Mouse (Mus musculus): ENCODE measurements around the gene Nthl1.

Gene Nthl1

GRCm38 (mm10) chr17:24632167-24632812 lies at the start of gene Nthl1, which contains the start of gene Tsc2:
TSS of gene Nthl1 (plus strand) at chr17:24632680.
TSS of gene Tsc2 (minus strand) at chr17:24632630.
- peak; percentile 60 to 71 for DNase-seq (ENCODE audit: low spot score in 2 of 2)

GRCm38 (mm10) chr17:24583599-24584460 lies 48.6 kb upstream of the Nthl1 start:
- no peak for DNase-seq (ENCODE audit: low spot score in 2 of 2)

- no peak for DNase-seq (ENCODE audit: low spot score in 2 of 2)
Measured at GRCm38 (mm10) chr17:24584520-24584919, 48.0 kb upstream of the Nthl1 start.

GRCm38 (mm10) chr17:24586532-24586931 lies 45.9 kb upstream of the Nthl1 start:
- no peak for DNase-seq (ENCODE audit: low spot score in 2 of 2)

GRCm38 (mm10) chr17:24590943-24591342 lies 41.5 kb upstream of the Nthl1 start:
- no peak for DNase-seq (ENCODE audit: low spot score in 2 of 2)

- no peak for DNase-seq (ENCODE audit: low spot score in 2 of 2)
Measured at GRCm38 (mm10) chr17:24591695-24592094, 40.8 kb upstream of the Nthl1 start.

GRCm38 (mm10) chr17:24593248-24593647 lies 39.2 kb upstream of the Nthl1 start:
- DNase-seq (ENCODE audit: low spot score in 2 of 2) = no peak

GRCm38 (mm10) chr17:24593992-24594890 lies 38.2 kb upstream of the Nthl1 start:
- no peak for DNase-seq (ENCODE audit: low spot score in 2 of 2)

- no peak for DNase-seq (ENCODE audit: low spot score in 2 of 2)
Measured at GRCm38 (mm10) chr17:24595126-24596072, 37.1 kb upstream of the Nthl1 start.

- DNase-seq (ENCODE audit: low spot score in 2 of 2) = no peak
Measured at GRCm38 (mm10) chr17:24596073-24596466, 36.4 kb upstream of the Nthl1 start.

- no peak for DNase-seq (ENCODE audit: low spot score in 2 of 2)
Measured at GRCm38 (mm10) chr17:24596471-24597183, 35.9 kb upstream of the Nthl1 start.

- DNase-seq (ENCODE audit: low spot score in 2 of 2) = no peak
Measured at GRCm38 (mm10) chr17:24597989-24598388, 34.5 kb upstream of the Nthl1 start.

- DNase-seq (ENCODE audit: low spot score in 2 of 2) = no peak
Measured at GRCm38 (mm10) chr17:24600502-24600901, 32.0 kb upstream of the Nthl1 start.

- DNase-seq (ENCODE audit: low spot score in 2 of 2) = no peak
Measured at GRCm38 (mm10) chr17:24603961-24604360, 28.5 kb upstream of the Nthl1 start.

- no peak for DNase-seq (ENCODE audit: low spot score in 2 of 2)
Measured at GRCm38 (mm10) chr17:24604557-24604956, 27.9 kb upstream of the Nthl1 start.

GRCm38 (mm10) chr17:24608370-24608769 lies 24.1 kb upstream of the Nthl1 start:
- no peak for DNase-seq (ENCODE audit: low spot score in 2 of 2)

GRCm38 (mm10) chr17:24608874-24609273 lies 23.6 kb upstream of the Nthl1 start:
- no peak for DNase-seq (ENCODE audit: low spot score in 2 of 2)

- DNase-seq (ENCODE audit: low spot score in 2 of 2) = no peak
Measured at GRCm38 (mm10) chr17:24610711-24611110, 21.8 kb upstream of the Nthl1 start.

GRCm38 (mm10) chr17:24617561-24618194 lies 14.8 kb upstream of the Nthl1 start:
- no peak for DNase-seq (ENCODE audit: low spot score in 2 of 2)

- no peak for DNase-seq (ENCODE audit: low spot score in 2 of 2)
Measured at GRCm38 (mm10) chr17:24625472-24625871, 7.0 kb upstream of the Nthl1 start.

Measured in frontal cortex, postnatal 25 days (tissue).